Mouse (Mus musculus): ENCODE data around the gene Zfp976.
"Not testable (repeated sequence)": the region's sequence is repeated elsewhere in the genome, so short reads cannot be mapped to it uniquely, and the experiment has no call there.

Zfp976 gene

DNA sequence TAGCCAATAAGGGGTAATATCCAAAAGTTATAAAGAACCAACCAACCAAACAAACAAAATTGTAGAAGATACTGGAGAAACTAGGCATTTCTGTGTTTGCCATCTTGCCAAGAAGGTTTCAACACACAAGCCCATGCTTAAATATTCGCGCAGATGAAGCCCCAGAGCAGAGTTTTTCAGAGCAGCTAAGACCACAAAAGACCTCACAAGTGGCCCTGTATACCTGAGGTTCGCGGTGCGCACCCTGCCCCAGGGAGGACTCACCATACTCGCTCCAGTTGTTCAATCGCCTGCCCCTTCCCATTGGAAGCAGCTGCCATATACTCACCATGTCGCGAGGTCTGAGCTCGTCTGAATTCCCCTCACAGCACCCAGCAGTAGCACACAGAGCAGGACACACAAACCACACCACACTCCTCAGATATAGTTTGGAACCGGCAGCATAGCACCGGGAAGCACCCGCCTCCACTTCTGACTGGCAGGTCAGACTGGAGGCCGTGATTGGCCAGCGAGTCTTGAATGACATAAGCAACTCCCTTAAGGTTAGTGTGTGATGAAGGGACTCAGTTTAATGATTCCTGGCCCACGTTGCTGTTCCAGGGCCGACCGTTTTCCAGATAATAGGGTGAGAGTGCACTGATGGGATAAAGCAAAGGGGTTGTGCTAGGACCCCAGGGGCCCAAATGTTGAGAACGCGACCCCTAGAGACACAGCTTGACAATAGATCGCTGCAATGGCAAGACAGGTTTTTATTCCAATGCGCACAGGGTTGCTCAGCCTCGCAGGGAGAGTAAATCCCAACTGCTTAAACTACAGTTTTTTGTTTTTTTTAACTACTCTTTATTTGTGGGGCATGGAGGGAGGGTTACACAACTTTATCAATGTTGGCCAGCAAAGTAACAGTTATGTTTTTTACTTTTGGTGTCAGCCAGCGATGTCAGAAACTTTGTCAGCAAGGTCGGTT lies at the start of gene Zfp976:
TSS of gene Zfp976 (minus strand) at position 437 of the 964 bp plus-strand sequence.
- peak; percentile 47 for DNase-seq

DNA sequence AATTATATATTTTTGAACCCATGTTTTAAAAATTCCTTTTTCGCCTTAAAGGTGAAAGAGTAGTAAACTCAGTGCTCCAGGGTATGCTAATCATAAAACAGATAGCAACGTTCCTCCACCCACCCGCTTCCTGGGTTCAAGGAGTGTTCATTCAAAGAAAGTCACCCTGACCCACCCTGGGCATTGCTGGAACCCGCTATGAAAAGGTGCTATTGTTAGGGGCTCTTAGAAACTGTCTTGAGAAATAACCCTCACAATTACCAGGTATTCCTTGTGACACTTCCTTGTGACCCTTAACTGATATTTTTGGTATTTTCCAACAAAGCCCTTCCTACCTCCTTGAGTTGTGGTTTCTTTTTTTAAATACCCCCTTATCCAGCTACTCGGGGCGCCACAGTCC lies 37.7 kb upstream of the Zfp976 start:
- not testable (repeated sequence) for DNase-seq

- DNase-seq, result not testable (repeated sequence)
Observed at GRCm38 (mm10) chr7:42679646-42680045, 37.3 kb upstream of the Zfp976 start.

GRCm38 (mm10) chr7:42660140-42660539 lies 17.8 kb upstream of the Zfp976 start:
- DNase-seq, result not testable (repeated sequence)

DNA sequence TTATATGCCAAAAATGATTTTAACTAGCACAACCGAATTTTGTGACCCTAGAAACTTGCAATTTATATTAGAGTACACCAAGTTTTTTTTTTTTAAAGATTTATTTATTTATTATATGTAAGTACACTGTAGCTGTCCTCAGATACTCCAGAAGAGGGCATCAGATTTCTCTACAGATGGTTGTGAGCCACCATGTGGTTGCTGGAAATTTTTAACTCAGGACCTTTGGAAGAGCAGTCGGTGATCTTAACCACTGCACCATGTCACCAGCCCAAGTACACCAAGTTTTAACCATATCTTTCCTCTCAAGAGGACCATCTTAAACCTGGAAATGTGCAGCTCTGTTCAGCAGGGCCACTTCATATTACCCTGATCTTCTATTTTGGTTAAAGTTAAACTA lies 12.8 kb upstream of the Zfp976 start:
- DNase-seq, result not testable (repeated sequence)

- DNase-seq, result not testable (repeated sequence)
Observed at GRCm38 (mm10) chr7:42643120-42643620, 782 bp upstream of the Zfp976 start.

- not testable (repeated sequence) for DNase-seq
Observed at GRCm38 (mm10) chr7:42631031-42631430, 11.4 kb downstream of the Zfp976 start.

DNA sequence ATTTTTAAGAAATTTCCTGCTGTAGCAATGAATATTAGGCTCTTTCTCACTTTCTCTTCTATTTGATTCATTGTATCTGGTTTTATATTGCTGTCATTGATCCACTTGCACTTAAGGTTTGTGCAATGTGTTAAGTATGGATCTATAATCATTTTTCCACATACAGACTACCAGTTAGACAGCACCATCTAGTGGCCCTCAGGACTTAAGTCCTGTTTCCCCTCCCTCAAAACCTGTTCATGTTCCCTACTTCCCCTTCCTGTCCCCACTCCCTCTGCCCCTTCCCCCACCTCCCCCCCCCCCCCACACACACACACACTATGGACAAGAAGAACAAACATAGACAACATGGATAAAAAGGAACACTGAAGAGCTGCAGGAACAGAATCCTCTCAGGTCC lies 46.7 kb downstream of the Zfp976 start:
- DNase-seq, result not testable (repeated sequence)

GRCm38 (mm10) chr7:42592413-42592812 lies 50.0 kb downstream of the Zfp976 start, which contains the start of gene Zfp977:
Gene Zfp977 (minus strand): TSS chr7:42592547.
- not testable (repeated sequence) for DNase-seq

DNA sequence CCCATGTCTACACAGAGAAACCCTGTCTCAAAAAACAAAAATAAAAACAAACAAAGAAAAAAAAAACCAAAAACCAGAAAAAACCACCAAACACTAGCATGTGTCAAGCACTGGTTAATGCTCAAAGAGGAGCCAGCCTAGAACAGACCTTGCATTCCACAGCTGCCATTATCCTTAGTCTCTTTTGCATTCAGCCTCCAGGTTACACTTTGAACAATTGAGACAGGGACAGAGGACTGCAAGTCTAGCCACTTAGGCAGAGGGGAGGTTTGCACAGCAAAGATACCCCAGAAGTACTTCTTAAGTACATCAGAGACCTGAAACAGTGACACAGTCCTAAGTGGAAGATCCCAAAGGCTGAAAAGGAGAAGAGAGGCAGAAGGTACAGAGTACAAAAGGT lies 51.1 kb downstream of the Zfp976 start:
- DNase-seq, result not testable (repeated sequence)

GRCm38 (mm10) chr7:42578488-42578887 lies 63.9 kb downstream of the Zfp976 start, which contains the start of gene Gm21028:
Gene Gm21028 (minus strand): TSS chr7:42578588.
- DNase-seq, result no peak

Measured in right cerebral cortex, postnatal 14 days (tissue).